Mouse (Mus musculus): ENCODE data around the gene Sptan1. TPM values are rescaled to one million over a fixed set of nuclear protein-coding genes. Genes with fewer than 3 reads are reported as not detected.

The Sptan1 gene
- polyA plus RNA-seq, 1 experiment, result 622 TPM

GRCm38 (mm10) chr2:30009101-30009500 is 43.7 kb downstream of the Sptan1 start:
- TF ChIP-seq POLR2A (IDR thresholded peaks at IDR 0.05; ENCODE audit: borderline replicate concordance, extremely low read depth, insufficient read depth, insufficient read length, poor library complexity, severe bottlenecking) (no peak), CTCF (IDR thresholded peaks at IDR 0.05; ENCODE audit: borderline replicate concordance, extremely low read depth, insufficient read depth, insufficient read length) (no peak)
- no peak for DNase-seq (ENCODE audit: low read depth)

- TF ChIP-seq POLR2A (IDR thresholded peaks at IDR 0.05; ENCODE audit: borderline replicate concordance, extremely low read depth, insufficient read depth, insufficient read length, poor library complexity, severe bottlenecking) (no peak), CTCF (IDR thresholded peaks at IDR 0.05; ENCODE audit: borderline replicate concordance, extremely low read depth, insufficient read depth, insufficient read length) (no peak)
- DNase-seq (ENCODE audit: low read depth), result peak; percentile 64
These were observed 45.5 kb downstream of the Sptan1 start for GRCm38 (mm10) chr2:30010840-30011281.

- TF ChIP-seq CTCF (IDR thresholded peaks at IDR 0.05; ENCODE audit: borderline replicate concordance, extremely low read depth, insufficient read depth, insufficient read length) (no peak), POLR2A (IDR thresholded peaks at IDR 0.05; ENCODE audit: borderline replicate concordance, extremely low read depth, insufficient read depth, insufficient read length, poor library complexity, severe bottlenecking) (no peak)
- no peak for DNase-seq (ENCODE audit: low read depth)
These were observed 49.1 kb downstream of the Sptan1 start for GRCm38 (mm10) chr2:30014326-30014966.

GRCm38 (mm10) chr2:30025454-30025853 is 60.1 kb downstream of the Sptan1 start:
- DNase-seq (ENCODE audit: low read depth), result no peak
- TF ChIP-seq CTCF (IDR thresholded peaks at IDR 0.05; ENCODE audit: borderline replicate concordance, extremely low read depth, insufficient read depth, insufficient read length), result no peak
- TF ChIP-seq POLR2A (IDR thresholded peaks at IDR 0.05; ENCODE audit: borderline replicate concordance, extremely low read depth, insufficient read depth, insufficient read length, poor library complexity, severe bottlenecking), result no peak

GRCm38 (mm10) chr2:30026997-30027396 is 61.6 kb downstream of the Sptan1 start:
- TF ChIP-seq POLR2A (IDR thresholded peaks at IDR 0.05; ENCODE audit: borderline replicate concordance, extremely low read depth, insufficient read depth, insufficient read length, poor library complexity, severe bottlenecking) (no peak), CTCF (IDR thresholded peaks at IDR 0.05; ENCODE audit: borderline replicate concordance, extremely low read depth, insufficient read depth, insufficient read length) (no peak)
- DNase-seq (ENCODE audit: low read depth), result no peak

- no peak for DNase-seq (ENCODE audit: low read depth)
- peak; percentile 20; the same call in 1 of the 2 replicates for TF ChIP-seq CTCF (IDR thresholded peaks at IDR 0.05; ENCODE audit: borderline replicate concordance, extremely low read depth, insufficient read depth, insufficient read length)
- TF ChIP-seq POLR2A (IDR thresholded peaks at IDR 0.05; ENCODE audit: borderline replicate concordance, extremely low read depth, insufficient read depth, insufficient read length, poor library complexity, severe bottlenecking), result no peak
These were observed 67.0 kb downstream of the Sptan1 start for GRCm38 (mm10) chr2:30032244-30032846.

- TF ChIP-seq CTCF (IDR thresholded peaks at IDR 0.05; ENCODE audit: borderline replicate concordance, extremely low read depth, insufficient read depth, insufficient read length) (no peak), POLR2A (IDR thresholded peaks at IDR 0.05; ENCODE audit: borderline replicate concordance, extremely low read depth, insufficient read depth, insufficient read length, poor library complexity, severe bottlenecking) (no peak)
- no peak for DNase-seq (ENCODE audit: low read depth)
These were observed 67.6 kb downstream of the Sptan1 start for GRCm38 (mm10) chr2:30032957-30033356.

- TF ChIP-seq POLR2A (IDR thresholded peaks at IDR 0.05; ENCODE audit: borderline replicate concordance, extremely low read depth, insufficient read depth, insufficient read length, poor library complexity, severe bottlenecking), result no peak
- no peak for TF ChIP-seq CTCF (IDR thresholded peaks at IDR 0.05; ENCODE audit: borderline replicate concordance, extremely low read depth, insufficient read depth, insufficient read length)
- DNase-seq (ENCODE audit: low read depth), result no peak
These were observed 72.4 kb downstream of the Sptan1 start for GRCm38 (mm10) chr2:30037762-30038161.

- TF ChIP-seq CTCF (IDR thresholded peaks at IDR 0.05; ENCODE audit: borderline replicate concordance, extremely low read depth, insufficient read depth, insufficient read length), result no peak
- TF ChIP-seq POLR2A (IDR thresholded peaks at IDR 0.05; ENCODE audit: borderline replicate concordance, extremely low read depth, insufficient read depth, insufficient read length, poor library complexity, severe bottlenecking), result no peak
- no peak for DNase-seq (ENCODE audit: low read depth)
These were observed 73.0 kb downstream of the Sptan1 start for GRCm38 (mm10) chr2:30038370-30038769.

GRCm38 (mm10) chr2:30039687-30040086 is 74.3 kb downstream of the Sptan1 start:
- TF ChIP-seq CTCF (IDR thresholded peaks at IDR 0.05; ENCODE audit: borderline replicate concordance, extremely low read depth, insufficient read depth, insufficient read length), result no peak
- no peak for TF ChIP-seq POLR2A (IDR thresholded peaks at IDR 0.05; ENCODE audit: borderline replicate concordance, extremely low read depth, insufficient read depth, insufficient read length, poor library complexity, severe bottlenecking)
- DNase-seq (ENCODE audit: low read depth), result no peak

- TF ChIP-seq CTCF (IDR thresholded peaks at IDR 0.05; ENCODE audit: borderline replicate concordance, extremely low read depth, insufficient read depth, insufficient read length) (peak; percentile 89), POLR2A (IDR thresholded peaks at IDR 0.05; ENCODE audit: borderline replicate concordance, extremely low read depth, insufficient read depth, insufficient read length, poor library complexity, severe bottlenecking) (no peak)
These were observed 77.1 kb downstream of the Sptan1 start for GRCm38 (mm10) chr2:30042445-30042844.

GRCm38 (mm10) chr2:30044550-30044949 is 79.2 kb downstream of the Sptan1 start:
- TF ChIP-seq POLR2A (IDR thresholded peaks at IDR 0.05; ENCODE audit: borderline replicate concordance, extremely low read depth, insufficient read depth, insufficient read length, poor library complexity, severe bottlenecking), result no peak
- no peak for DNase-seq (ENCODE audit: low read depth)

More at GRCm38 (mm10) chr2:30042445-30042844, 77.1 kb downstream of the Sptan1 start:
- peak; percentile 88 for DNase-seq (ENCODE audit: low read depth)

Data from brain, embryonic 14.5 days (tissue).